Mouse (Mus musculus): ENCODE measurements at regions not wholly inside any gene's neighbourhood (a gene's known extent, or its start where the extent isn't known, plus 50 kb on each side); places are given as distances from the start of the nearest gene placed in this dataset.

GRCm38 (mm10) chr16:84391756-84392155 lies 123.2 kb upstream of the A730009L09Rik start:
- TF ChIP-seq ZNF384 (IDR thresholded peaks at IDR 0.05; ENCODE audit: low read depth, low read length), result no peak
- no peak for TF ChIP-seq HCFC1 (IDR thresholded peaks at IDR 0.05; ENCODE audit: borderline replicate concordance, insufficient read depth, low read length)
- TF ChIP-seq MAFK (IDR thresholded peaks at IDR 0.05; ENCODE audit: insufficient read depth, low read depth, low read length), result no peak
